Comparison of ENCODE assay signal across 8 mouse cellular contexts in the genomic region with DNA sequence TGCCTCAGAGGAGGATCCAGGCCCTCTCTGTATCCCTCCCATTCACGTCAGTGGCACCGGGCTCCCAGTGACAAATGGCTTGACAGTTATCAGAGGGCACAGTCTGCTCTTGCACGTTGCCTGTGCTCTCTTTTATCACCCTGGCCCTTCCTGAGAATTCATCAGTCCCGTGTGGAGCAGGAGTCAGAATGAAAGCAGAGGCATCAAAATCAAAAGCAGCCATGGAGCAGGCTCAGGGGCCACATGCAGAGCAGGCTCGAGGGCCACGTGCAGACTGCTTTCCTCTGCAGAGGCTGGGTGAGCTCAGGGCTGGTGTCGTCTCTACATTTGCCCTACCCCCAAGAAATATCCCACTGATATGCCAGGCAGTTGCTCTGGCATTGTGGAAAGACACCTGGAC. TPM values are rescaled to one million over a fixed set of nuclear protein-coding genes. Genes with fewer than 3 reads are reported as not detected.
A peak's percentile ranks its signal among the peaks of the same experiment; 100 is the strongest.
DNase-seq lines count a peak whose midpoint lies in the region; ATAC-seq and TF ChIP-seq lines count a peak whose summit lies in the region.

No protein-coding gene starts in this region.

- H3K4me2 ChIP-seq in lung, embryonic 16.5 days (ENCODE audit: low read depth, low read length), result no peak overlapping the region
- H3K4me2 ChIP-seq in intestine, embryonic 16.5 days (ENCODE audit: low read depth, low read length), result no peak overlapping the region
- no peak overlapping the region for H3K4me2 ChIP-seq in midbrain, postnatal 0 days (ENCODE audit: low read depth, low read length, poor library complexity, severe bottlenecking)

- TF ChIP-seq CTCF in midbrain, postnatal 0 days (IDR thresholded peaks at IDR 0.05), result no peak
- no peak for TF ChIP-seq CTCF in lung, adult 2 months (IDR thresholded peaks at IDR 0.05; ENCODE audit: insufficient read depth, low read length)

- DNase-seq in adrenal gland, postnatal 14 days, result peak; percentile 22
- no peak for DNase-seq in adrenal gland, postnatal 25 days
- DNase-seq in lung, postnatal 4 days, result no peak
- no peak for DNase-seq in midbrain, postnatal 0 days (ENCODE audit: low spot score)
- no peak for DNase-seq in cerebellum, postnatal 36 days
- no peak for DNase-seq in lung, adult 2 months

- no peak overlapping the region for H3K9ac ChIP-seq in lung, embryonic 16.5 days (ENCODE audit: low read length)
- H3K9ac ChIP-seq in intestine, embryonic 16.5 days (ENCODE audit: low read depth, low read length), result peak overlapping the region; percentile 8; the same call in 1 of the 2 replicates
- H3K9ac ChIP-seq in midbrain, postnatal 0 days (replicated peaks; ENCODE audit: low read length, poor library complexity, severe bottlenecking), result no peak overlapping the region

- H3K4me3 ChIP-seq in lung, embryonic 16.5 days (ENCODE audit: low read length), result no peak overlapping the region
- no peak overlapping the region for H3K4me3 ChIP-seq in intestine, embryonic 16.5 days (ENCODE audit: low read length)
- H3K4me3 ChIP-seq in midbrain, postnatal 0 days (ENCODE audit: low read depth, low read length), result no peak overlapping the region
- H3K4me3 ChIP-seq in lung, adult 2 months (replicated peaks; ENCODE audit: extremely low read depth, low read depth, low read length), result no peak overlapping the region

- no peaks in the 10 kb centered on the region for H3K9me3 ChIP-seq in lung, embryonic 16.5 days (ENCODE audit: control insufficient read depth, low read length)
- no peaks in the 10 kb centered on the region for H3K9me3 ChIP-seq in intestine, embryonic 16.5 days (ENCODE audit: control insufficient read depth, low read length)
- H3K9me3 ChIP-seq in midbrain, postnatal 0 days (ENCODE audit: low read length), result no peaks in the 10 kb centered on the region

- H3K4me1 ChIP-seq in lung, embryonic 16.5 days (replicated peaks; ENCODE audit: control insufficient read depth, insufficient read depth, low read length), result peaks cover 14% of the 10 kb centered on the region
- H3K4me1 ChIP-seq in intestine, embryonic 16.5 days (ENCODE audit: control insufficient read depth, insufficient read depth, low read length), result peaks cover 25% of the 10 kb centered on the region
- H3K4me1 ChIP-seq in midbrain, postnatal 0 days (ENCODE audit: insufficient read depth, low read length), result peaks cover 4% of the 10 kb centered on the region; the same call in 1 of the 2 replicates
- peaks cover 8% of the 10 kb centered on the region; the same call in 1 of the 2 replicates for H3K4me1 ChIP-seq in lung, adult 2 months (ENCODE audit: control insufficient read depth, insufficient read depth, low read length)

- 23% methylated on average over 7 of the region's 7 CpGs for WGBS in lung, embryonic 16.5 days
- WGBS in intestine, embryonic 16.5 days, result 26% methylated on average over 7 of the region's 7 CpGs
- WGBS in midbrain, postnatal 0 days, result 31% methylated on average over 7 of the region's 7 CpGs
- WGBS in lung, adult 2 months, result 41% methylated on average over 7 of the region's 7 CpGs

- no peaks in the 10 kb centered on the region for H3K36me3 ChIP-seq in lung, embryonic 16.5 days (ENCODE audit: control insufficient read depth, insufficient read depth, low read length)
- H3K36me3 ChIP-seq in intestine, embryonic 16.5 days (ENCODE audit: control insufficient read depth, insufficient read depth, low read length), result no peaks in the 10 kb centered on the region
- no peaks in the 10 kb centered on the region for H3K36me3 ChIP-seq in midbrain, postnatal 0 days (ENCODE audit: insufficient read depth, low read length)

- no peak for TF ChIP-seq POLR2A in lung, adult 2 months (IDR thresholded peaks at IDR 0.05; ENCODE audit: borderline replicate concordance, extremely low read depth, low read depth, low read length)

- peak overlapping the region; percentile 6; the same call in 1 of the 2 replicates for H3K27ac ChIP-seq in lung, embryonic 16.5 days (ENCODE audit: low read length)
- peak overlapping the region; percentile 46 for H3K27ac ChIP-seq in intestine, embryonic 16.5 days (ENCODE audit: low read length)
- peak overlapping the region; percentile 78 for H3K27ac ChIP-seq in midbrain, postnatal 0 days (ENCODE audit: low read depth, low read length)

- ATAC-seq in lung, embryonic 16.5 days (ENCODE audit: low read depth), result no peak
- peak; percentile 39 for ATAC-seq in intestine, embryonic 16.5 days
- peak; percentile 28; the same call in 1 of the 2 replicates for ATAC-seq in midbrain, postnatal 0 days (ENCODE audit: low FRiP score)

- H3K27me3 ChIP-seq in lung, embryonic 16.5 days (ENCODE audit: control insufficient read depth, insufficient read depth, low read depth, low read length), result no peaks in the 10 kb centered on the region
- no peaks in the 10 kb centered on the region for H3K27me3 ChIP-seq in intestine, embryonic 16.5 days (replicated peaks; ENCODE audit: control insufficient read depth, insufficient read depth, low read length)
- no peaks in the 10 kb centered on the region for H3K27me3 ChIP-seq in midbrain, postnatal 0 days (ENCODE audit: insufficient read depth, low read length)

RNA-seq across cellular contexts. Expression of gene Dapp1, which starts 29.5 kb away (rescaled TPM):
- 4.9 and 10.1 TPM in 2 replicates for total RNA-seq in adrenal gland, postnatal 14 days (2021)
- 3.3 and 6.3 TPM in 2 replicates for total RNA-seq in adrenal gland, postnatal 25 days (2021)
- polyA plus RNA-seq in lung, embryonic 16.5 days (2015; fragmentation: Nextera tagmentation; extraction: Ambion mirVana), result 7.5 and 9.0 TPM in 2 replicates
- 35.8 and 41.6 TPM in 2 replicates for polyA plus RNA-seq in intestine, embryonic 16.5 days (2015; fragmentation: Nextera tagmentation; extraction: Ambion mirVana)
- total RNA-seq in midbrain, postnatal 0 days (2014; rRNA removed), result 2.3 and 4.0 TPM in 2 replicates
- polyA plus RNA-seq in midbrain, postnatal 0 days (2015; fragmentation: Nextera tagmentation; extraction: Ambion mirVana), result 1.3 and 1.9 TPM in 2 replicates
- 4.5 and 7.1 TPM in 2 replicates for polyA plus RNA-seq in lung, adult 2 months (2012; rRNA removed)

RNA-seq across cellular contexts. Expression of gene Lamtor3, which starts 33.5 kb away (rescaled TPM):
- total RNA-seq in adrenal gland, postnatal 14 days (2021), result 64.2 and 75.9 TPM in 2 replicates
- 65.6 and 71.3 TPM in 2 replicates for total RNA-seq in adrenal gland, postnatal 25 days (2021)
- 108 and 112 TPM in 2 replicates for polyA plus RNA-seq in lung, embryonic 16.5 days (2015; fragmentation: Nextera tagmentation; extraction: Ambion mirVana)
- polyA plus RNA-seq in intestine, embryonic 16.5 days (2015; fragmentation: Nextera tagmentation; extraction: Ambion mirVana), result 160 and 162 TPM in 2 replicates
- total RNA-seq in midbrain, postnatal 0 days (2014; rRNA removed), result 87.1 and 97.7 TPM in 2 replicates
- polyA plus RNA-seq in midbrain, postnatal 0 days (2015; fragmentation: Nextera tagmentation; extraction: Ambion mirVana), result 113 and 122 TPM in 2 replicates
- 19.6 and 31.7 TPM in 2 replicates for polyA plus RNA-seq in lung, adult 2 months (2012; rRNA removed)

Comparison
In these comparisons a context has a peak if more than half of its experiments do, and no peak if none do; other contexts are left out.
1. H3K27ac ChIP-seq: peak in every context shown above with its lines; median percentile 78 in midbrain, postnatal 0 days; 46 in intestine, embryonic 16.5 days; 6 in lung, embryonic 16.5 days.